Mouse (Mus musculus): ENCODE measurements at regions not wholly inside any gene's neighbourhood (a gene's known extent, or its start where the extent isn't known, plus 50 kb on each side); places are given as distances from the start of the nearest gene placed in this dataset.

- no peak overlapping the region for H3K4me3 ChIP-seq (ENCODE audit: low read depth, low read length)
- no peaks in the 10 kb centered on the region for H3K27me3 ChIP-seq (ENCODE audit: control insufficient read depth, insufficient read depth, low read length)
- no peaks in the 10 kb centered on the region for H3K4me1 ChIP-seq (replicated peaks; ENCODE audit: control insufficient read depth, insufficient read depth, low read length)
- no peak overlapping the region for H3K4me2 ChIP-seq (replicated peaks; ENCODE audit: low read depth, low read length)
- no peaks in the 10 kb centered on the region for H3K36me3 ChIP-seq (ENCODE audit: control insufficient read depth, insufficient read depth, low read length)
- H3K27ac ChIP-seq (ENCODE audit: low read depth, low read length), result no peak overlapping the region
- no peak overlapping the region for H3K9ac ChIP-seq (ENCODE audit: low read depth, low read length)
- ATAC-seq (ENCODE audit: low FRiP score), result no peak
- no peak for DNase-seq (ENCODE audit: low spot score)
- WGBS, result 41% methylated on average over 2 of the region's 2 CpGs
- no peaks in the 10 kb centered on the region for H3K9me3 ChIP-seq (ENCODE audit: control insufficient read depth, low read length)
Observed at GRCm38 (mm10) chr8:128608876-128609275, 76.6 kb upstream of the Itgb1 start.

- H3K27me3 ChIP-seq (ENCODE audit: control insufficient read depth, insufficient read depth, low read length), result no peaks in the 10 kb centered on the region
- H3K4me1 ChIP-seq (replicated peaks; ENCODE audit: control insufficient read depth, insufficient read depth, low read length), result no peaks in the 10 kb centered on the region
- H3K4me3 ChIP-seq (ENCODE audit: low read depth, low read length), result no peak overlapping the region
- no peak overlapping the region for H3K9ac ChIP-seq (ENCODE audit: low read depth, low read length)
- WGBS, result 86% methylated on average over 5 of the region's 5 CpGs
- no peaks in the 10 kb centered on the region for H3K9me3 ChIP-seq (ENCODE audit: control insufficient read depth, low read length)
- H3K27ac ChIP-seq (ENCODE audit: low read depth, low read length), result no peak overlapping the region
- no peaks in the 10 kb centered on the region for H3K36me3 ChIP-seq (ENCODE audit: control insufficient read depth, insufficient read depth, low read length)
- DNase-seq (ENCODE audit: low spot score), result no peak
- ATAC-seq (ENCODE audit: low FRiP score), result no peak
- H3K4me2 ChIP-seq (replicated peaks; ENCODE audit: low read depth, low read length), result no peak overlapping the region
Observed at GRCm38 (mm10) chr8:128612607-128613006, 72.8 kb upstream of the Itgb1 start.

- ATAC-seq (ENCODE audit: low FRiP score) (no peak), DNase-seq (ENCODE audit: low spot score) (no peak)
- Histone ChIP-seq H3K27ac (ENCODE audit: low read depth, low read length) (no peak overlapping the region), H3K4me3 (ENCODE audit: low read depth, low read length) (no peak overlapping the region), H3K9me3 (ENCODE audit: control insufficient read depth, low read length) (no peaks in the 10 kb centered on the region), H3K9ac (ENCODE audit: low read depth, low read length) (no peak overlapping the region), H3K4me2 (replicated peaks; ENCODE audit: low read depth, low read length) (no peak overlapping the region), H3K27me3 (ENCODE audit: control insufficient read depth, insufficient read depth, low read length) (no peaks in the 10 kb centered on the region), H3K4me1 (replicated peaks; ENCODE audit: control insufficient read depth, insufficient read depth, low read length) (no peaks in the 10 kb centered on the region), H3K36me3 (ENCODE audit: control insufficient read depth, insufficient read depth, low read length) (no peaks in the 10 kb centered on the region)
- 93% methylated on average over 1 of the region's 1 CpGs for WGBS
Observed at GRCm38 (mm10) chr8:128617854-128618253, 67.6 kb upstream of the Itgb1 start.

GRCm38 (mm10) chr8:128619086-128619485 is 66.4 kb upstream of the Itgb1 start:
- 73% methylated on average over 1 of the region's 1 CpGs for WGBS
- Histone ChIP-seq H3K4me3 (ENCODE audit: low read depth, low read length) (no peak overlapping the region), H3K27me3 (ENCODE audit: control insufficient read depth, insufficient read depth, low read length) (no peaks in the 10 kb centered on the region), H3K9ac (ENCODE audit: low read depth, low read length) (no peak overlapping the region), H3K4me2 (replicated peaks; ENCODE audit: low read depth, low read length) (no peak overlapping the region), H3K4me1 (replicated peaks; ENCODE audit: control insufficient read depth, insufficient read depth, low read length) (no peaks in the 10 kb centered on the region), H3K9me3 (ENCODE audit: control insufficient read depth, low read length) (no peaks in the 10 kb centered on the region), H3K27ac (ENCODE audit: low read depth, low read length) (no peak overlapping the region), H3K36me3 (ENCODE audit: control insufficient read depth, insufficient read depth, low read length) (no peaks in the 10 kb centered on the region)
- ATAC-seq (ENCODE audit: low FRiP score), result no peak
- DNase-seq (ENCODE audit: low spot score), result no peak

Measured in hindbrain, embryonic 11.5 days (tissue).